Mouse (Mus musculus): ENCODE results near the gene Myo5a.

Myo5a gene

DNA sequence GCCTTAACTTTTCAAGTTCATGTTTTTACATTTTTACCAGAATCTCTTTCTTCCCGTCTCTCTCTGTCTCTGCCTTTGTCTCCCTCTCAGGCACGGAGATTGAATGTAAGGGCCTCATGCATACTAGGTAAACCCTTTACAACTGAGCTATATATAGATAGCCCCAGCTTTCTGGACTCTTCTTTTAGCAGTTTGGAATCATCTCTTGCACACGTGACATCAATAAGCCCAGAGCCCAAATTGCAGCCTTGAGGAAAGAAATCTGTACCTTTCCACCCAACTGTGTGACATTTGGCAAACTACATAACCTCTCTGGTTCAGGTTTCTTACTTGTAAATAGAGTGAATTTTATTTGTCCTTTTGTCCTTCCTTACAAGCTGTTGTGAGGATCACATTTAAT is 1.5 kb downstream of the Myo5a start:
- no peak for DNase-seq

DNA sequence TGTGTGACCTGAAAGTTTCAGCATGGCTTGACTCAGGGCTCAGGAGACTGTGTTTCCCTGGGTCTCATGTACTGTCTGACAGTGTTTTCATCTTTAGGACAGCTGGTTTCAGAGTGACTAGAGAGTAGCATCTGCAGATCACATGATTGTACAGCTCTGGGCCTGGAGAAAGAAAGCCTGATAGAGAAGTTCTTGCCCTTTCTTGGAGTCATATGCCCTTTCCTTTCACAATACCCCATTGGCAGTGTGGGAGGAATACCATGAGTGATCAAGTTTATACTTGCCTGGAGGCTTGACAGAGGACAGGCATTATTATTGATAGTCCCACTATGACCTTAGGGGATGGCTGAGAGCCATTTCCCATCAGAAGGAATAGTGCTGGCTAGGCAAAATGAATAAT is 6.4 kb downstream of the Myo5a start:
- DNase-seq: no peak

DNA sequence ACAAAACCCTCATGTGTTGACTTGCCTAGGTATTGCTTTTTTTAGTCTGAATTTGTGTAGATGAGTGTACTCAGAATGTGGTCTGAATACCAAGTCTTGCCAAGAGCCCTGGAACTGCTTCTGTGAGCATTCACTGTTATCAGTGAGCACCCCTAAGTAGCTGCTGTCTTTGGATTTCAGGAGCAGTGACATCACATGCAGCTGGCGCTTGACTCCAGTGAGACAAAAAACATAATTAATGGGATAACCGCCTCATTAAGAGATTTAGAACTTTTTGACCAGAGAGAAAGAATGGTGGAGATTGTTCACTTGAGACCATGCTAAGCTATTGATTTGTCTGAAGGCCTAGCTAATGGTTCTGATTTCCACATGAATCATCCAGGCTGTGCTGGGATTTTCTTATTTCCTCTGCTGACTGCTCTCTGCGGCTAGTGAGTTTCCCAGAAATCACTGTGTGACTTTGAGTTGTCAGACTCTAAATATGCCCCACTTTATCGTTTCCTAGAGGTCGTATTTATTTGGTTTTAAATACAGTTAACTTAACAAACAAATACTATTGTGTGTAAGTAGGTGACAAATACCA is 14.5 kb downstream of the Myo5a start:
- DNase-seq: no peak

DNA sequence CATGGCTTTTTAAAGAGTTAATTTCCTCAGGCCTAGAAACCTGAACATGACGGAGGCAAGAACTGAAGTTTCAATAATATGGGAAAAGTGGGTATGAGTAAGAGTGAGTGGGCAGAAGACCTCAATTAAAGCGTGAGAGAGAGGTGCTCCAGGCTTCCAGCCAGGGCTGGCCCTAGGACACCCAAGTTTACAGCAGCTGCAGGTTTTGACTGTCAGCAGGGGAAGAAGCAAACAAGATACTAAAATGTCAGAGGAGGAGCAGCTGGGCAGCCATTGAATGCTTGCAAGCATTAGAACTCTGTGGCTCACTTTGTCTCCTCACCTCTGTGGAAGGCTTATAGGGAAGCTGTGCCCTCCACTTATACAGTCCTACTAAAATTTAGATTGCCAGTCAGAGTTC is 17.0 kb downstream of the Myo5a start:
- no peak for DNase-seq

DNA sequence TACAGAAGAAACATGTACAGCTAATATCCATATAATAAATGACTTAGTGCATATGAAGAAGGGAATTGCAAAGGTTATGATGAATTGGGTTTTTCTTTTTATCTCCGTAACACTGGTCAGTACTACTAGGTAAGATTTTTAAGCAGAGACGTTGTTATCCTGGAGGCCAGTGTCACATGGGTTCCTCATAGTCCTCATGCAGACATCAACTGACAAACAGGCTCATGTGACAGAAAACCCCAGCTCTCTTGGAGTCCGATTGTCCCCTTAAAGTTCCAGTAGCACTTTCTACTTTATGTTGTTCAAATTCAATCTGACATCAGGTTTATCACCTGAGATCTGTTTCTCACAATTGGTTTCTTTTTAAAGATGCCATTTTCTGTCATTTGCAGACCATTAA is 18.5 kb downstream of the Myo5a start:
- no peak for DNase-seq

DNA sequence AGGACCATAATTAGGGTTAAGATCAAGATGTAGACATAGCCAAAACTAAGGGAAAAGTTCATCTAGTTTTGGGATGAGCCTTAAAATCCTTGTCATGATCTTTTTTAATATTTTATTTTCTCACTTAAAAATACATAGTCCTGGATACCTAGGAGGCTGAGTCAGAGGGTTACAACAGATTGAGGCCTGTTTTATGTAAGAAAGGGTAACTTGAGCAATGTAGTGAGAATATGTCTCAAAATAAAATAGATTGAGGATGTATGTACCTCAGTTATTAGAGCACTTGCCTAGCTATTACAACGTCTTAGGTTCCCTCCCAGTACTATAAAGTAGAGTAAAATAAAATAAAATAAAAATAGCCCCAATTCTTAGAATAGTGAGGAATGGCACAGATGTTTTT is 21.3 kb downstream of the Myo5a start:
- no peak for DNase-seq

DNA sequence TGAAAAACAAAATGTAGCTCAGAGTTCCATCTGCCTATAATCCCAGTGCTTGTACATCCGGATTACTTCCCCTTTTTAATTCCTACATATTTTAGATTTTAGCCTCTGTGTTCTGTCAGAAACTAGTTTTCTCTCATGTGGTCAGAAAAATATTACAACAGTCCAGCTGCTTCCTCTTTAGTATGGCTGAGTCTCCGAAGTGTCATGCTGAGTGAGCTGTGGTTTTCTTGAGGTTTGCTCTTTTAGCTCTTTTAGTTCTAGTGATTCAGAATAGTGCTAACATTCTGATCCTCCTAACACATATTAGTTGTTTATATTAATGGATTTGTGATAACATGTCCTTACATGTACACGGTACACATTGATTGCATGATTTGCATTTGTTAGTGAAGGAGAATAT is 23.9 kb downstream of the Myo5a start:
- no peak for DNase-seq

DNA sequence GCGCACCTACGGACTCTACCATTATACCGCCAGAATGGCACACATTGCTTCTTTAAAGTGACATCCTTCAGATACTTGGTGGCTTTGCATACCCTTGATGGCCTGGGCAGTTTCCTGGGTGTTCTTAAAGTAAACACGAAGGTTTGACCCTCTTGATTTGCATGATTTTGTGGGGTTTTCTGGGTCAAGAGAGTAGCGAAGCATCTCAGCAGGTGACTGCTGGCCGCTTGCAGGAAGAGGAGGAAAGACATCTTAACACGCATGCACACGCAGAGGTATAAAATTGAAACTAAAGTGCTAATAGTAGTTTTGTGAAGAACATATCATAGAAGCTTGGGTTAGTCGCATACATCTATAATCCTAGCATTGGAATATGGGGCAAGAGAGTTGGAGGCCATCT is 28.1 kb downstream of the Myo5a start:
- no peak for DNase-seq

DNA sequence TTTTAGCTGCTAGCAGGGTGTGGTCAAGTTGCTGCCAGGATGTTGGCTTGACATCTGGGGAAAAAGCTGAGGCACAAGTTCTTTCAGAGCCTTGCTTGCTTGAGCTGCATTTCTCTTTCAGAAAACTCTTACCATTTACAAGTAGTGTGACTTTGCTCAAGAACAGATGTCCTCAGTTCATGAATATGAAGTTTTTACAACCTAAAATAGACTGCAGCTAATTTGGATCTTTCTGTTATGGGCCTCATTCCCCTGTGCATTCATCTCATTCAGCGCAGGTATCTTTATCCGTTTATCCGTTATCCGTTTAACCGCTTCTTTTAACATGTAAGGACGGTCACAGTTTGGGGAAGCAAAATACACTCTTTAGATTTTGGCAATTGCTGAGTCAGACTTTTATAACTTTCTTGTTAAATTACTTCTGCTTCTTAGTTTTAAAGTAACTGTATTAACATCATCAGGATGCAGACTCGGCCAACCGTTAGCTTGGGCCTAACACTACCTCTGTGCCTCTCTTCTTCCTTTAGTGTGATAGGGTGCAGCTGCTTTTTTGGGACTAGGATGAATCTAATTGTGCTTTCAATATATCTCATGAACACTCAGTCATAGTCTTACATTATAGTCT is 29.5 kb downstream of the Myo5a start:
- no peak for DNase-seq

DNA sequence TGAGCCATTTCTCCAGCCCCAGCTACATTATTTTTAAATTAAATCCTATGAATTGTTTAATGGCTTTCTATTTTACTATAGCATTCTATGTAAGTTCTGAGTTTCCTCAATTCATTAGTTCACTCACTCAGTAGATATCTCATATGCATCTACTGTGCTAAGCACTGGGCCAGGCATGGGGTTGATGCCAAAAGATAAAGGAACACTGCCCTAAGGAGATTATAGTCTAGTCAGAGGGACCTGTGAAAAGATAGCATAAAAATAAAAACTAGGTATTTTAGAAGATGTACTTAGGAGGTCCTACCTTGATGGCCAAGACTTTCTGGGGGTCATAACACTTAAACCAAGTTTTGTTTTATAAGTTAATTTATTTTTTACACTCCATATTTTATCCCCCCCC is 31.3 kb downstream of the Myo5a start:
- no peak for DNase-seq

DNA sequence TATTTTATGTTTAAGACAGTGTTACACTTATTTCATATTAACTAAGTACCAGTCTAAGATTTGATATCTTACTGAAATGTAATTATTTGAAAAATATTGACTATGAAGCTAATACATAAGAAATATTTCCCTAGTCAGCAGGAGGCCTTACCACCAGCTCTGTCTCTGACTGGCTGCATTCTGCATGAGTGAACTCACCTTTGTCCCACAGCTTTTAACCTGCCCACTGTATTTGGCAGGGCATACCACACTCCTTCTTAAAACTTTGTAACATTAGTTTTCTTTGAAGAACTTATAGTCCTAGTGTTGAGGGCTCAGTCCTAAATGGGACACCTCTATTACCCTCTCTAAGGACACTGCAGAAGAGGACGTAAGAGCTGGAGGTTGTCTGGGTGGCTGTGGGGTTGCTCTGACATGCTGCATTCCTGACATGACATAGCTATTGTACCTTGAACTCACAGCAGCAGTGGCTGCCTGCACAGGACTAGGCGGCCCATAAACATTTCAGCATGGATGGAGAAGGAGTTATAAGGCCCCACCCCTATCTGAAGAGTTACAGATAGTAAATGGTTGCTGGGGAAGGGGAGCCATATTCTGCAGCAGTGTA is 45.9 kb downstream of the Myo5a start:
- DNase-seq: no peak

DNA sequence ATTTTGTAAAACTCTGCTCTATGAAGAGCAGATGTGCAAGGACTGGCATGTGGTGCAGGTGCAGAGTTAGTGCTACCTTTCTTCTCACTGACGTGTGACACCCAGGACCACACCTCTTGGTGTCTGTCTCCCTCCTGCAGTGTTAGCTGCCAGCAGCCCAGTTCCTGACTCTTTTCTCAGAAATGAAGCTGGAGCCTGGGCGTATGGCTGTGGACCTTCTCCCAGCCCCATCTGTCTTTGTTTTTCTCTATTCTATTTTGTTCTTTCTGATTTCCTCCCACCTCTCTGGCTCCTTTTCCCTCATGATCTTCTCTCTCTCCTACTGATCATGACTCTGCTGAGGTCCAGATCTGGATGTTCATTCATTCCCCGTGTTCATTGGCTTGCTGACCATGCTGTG is 50.3 kb downstream of the Myo5a start:
- DNase-seq: peak; percentile 45

DNA sequence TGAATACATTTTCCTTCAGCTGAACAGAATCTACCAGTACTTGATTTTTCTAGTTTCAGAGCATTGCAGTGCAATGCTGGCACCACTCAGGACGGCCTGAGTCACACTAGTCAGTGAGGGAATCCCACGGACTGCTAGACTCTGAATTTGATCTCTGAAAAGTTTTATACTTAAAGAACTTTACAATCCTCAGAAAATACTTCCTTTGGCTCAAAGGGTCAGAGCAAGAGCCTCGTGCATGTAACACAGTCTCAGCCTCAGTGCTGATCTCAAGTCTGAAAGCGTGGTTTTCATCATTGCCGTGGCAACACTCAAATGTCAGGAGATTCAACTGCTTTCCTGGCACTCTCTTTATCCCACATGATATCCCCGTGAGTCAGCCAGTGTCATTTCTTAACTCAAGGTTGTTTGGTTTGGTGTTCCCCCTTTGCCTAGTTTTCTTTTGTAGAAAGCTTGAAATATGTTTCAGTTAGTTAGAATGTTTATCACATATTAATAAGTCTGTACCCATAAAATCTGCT is 53.4 kb downstream of the Myo5a start:
- no peak for DNase-seq

DNA sequence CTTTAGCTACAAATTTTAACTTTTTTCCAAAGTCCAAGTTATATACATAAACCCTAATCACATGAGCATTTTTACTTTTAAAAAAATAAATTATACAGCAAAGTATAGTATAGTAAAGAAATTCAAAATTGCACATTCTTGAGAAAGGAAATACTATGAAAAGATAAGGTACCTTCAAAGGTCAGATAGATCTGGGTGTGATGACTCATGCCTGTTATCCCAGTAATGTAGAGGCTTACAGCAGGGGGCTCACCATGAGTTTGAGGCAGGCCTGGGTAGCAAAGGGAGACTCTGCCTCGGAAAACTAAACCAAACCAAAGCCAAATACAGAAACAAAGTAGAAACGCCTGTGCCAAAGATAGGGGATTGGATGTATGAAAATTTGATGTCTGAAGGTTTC is 59.7 kb downstream of the Myo5a start:
- no peak for DNase-seq

DNA sequence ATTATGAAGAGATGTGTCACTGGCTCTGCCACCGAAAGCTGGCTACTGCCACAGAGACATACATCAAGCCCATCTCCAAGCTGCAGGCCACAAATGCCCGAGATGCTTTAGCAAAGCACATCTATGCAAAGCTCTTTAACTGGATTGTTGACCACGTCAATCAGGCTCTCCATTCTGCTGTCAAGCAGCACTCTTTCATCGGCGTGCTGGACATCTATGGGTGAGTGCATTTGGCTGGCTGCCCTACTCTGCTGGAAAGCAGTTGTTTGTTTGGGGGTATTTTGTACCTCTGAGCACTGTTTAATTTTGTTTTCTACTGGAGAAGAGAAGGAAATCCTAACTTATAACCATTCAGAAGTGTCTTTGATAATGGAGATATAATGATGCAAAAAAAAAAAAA is 76.1 kb downstream of the Myo5a start:
- no peak for DNase-seq

DNA sequence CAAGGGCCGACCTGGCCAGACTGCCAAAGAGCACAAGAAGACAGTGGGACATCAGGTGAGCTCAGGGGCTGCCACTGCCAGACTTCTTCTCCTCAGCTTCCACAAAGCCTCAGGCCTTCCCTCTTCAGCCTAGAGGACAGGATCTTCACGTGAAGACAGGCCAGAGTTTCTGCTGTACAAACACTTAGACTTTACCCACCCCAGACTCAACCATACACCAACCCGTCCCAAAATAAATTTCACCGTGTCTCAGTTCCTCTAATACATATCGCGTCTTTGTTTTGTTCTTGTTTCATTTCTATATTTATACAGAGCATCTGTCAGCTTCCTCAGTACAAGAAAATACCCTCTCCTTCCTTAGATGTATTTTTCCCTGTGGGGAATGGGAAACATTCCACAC is 89.7 kb downstream of the Myo5a start:
- no peak for DNase-seq

DNA sequence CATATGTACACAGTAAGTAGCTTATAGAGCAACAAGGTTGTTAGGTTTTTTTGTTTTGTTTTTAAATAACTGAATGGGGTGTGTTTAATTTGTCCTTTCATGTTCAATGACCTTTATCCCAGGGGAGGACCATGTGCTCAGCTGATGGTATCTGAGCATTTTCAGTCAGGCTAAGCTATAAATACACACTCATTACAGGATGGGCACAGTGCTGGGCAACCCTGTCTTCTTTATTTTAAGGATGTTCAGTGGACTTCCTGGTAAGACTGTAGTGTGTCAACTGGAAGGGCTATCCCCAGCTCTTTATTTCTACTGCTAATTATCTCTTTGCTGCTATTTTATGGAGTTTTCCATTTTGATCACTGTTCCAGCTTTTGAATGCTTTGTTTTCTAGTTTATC is 92.8 kb downstream of the Myo5a start:
- DNase-seq: peak; percentile 57

DNA sequence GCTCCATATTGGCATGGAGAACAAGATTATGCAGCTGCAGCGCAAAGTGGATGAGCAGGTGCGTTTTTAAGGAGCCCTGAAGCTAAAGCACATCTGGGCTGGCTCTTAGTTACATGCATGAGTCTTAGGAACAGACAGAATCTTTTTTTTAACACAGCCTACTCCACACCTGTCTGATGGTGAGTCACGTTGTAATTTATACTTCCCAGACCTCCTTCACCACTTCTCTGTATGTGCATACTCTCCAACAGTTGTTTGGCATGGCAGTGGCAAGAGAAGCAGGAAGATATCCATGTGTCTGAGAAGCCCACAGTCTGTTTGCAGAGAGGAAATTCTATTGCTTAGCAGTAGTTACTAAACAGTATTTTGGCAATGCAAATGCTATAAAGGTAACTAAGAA is 100.9 kb downstream of the Myo5a start:
- no peak for DNase-seq

DNA sequence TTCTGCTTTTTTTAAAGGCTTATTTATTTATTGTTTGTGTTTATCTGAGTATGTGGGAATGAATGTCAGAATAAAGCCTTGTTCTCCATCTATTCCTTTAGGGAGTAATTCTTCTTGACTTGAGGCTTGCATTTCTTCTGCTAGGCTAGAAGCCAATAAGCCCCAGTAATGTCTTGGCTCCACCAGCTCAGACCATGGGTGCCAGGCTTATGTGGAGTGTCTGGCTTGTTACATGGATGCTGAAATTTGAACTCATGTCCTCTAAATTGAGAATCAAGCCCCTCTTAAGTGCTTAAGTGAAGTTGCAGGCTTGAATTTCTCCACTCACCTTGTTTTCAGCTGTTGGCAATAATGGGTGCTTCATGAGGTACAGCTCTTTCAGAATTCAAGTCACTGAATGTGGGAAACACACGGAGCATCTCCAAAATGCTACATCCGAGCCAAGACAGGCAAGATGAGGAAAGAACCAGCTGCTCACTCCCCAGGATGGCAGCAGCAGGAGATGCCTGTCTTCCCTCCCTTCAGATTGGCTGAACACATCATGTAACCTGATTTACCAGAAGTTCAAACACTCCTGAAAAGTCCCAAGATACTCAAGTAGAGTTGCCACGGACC is 116.9 kb downstream of the Myo5a start:
- peak; percentile 73 for DNase-seq

DNA sequence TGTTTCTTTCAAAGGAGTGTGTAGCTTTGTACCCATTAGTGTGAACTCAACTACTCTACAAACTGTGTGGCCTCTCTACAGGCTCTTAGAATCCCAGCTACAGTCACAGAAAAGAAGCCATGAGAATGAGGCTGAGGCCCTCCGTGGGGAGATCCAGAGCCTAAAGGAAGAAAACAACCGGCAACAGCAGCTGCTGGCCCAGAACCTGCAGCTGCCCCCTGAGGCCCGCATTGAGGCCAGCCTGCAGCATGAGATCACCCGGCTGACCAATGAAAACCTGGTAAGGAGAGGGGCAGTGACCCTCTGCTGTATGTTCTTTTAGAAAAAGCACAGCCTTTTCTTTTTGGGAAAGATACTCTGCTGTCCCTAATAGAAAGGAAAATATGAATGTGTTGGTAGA is 123.0 kb downstream of the Myo5a start:
- peak; percentile 34 for DNase-seq

DNA sequence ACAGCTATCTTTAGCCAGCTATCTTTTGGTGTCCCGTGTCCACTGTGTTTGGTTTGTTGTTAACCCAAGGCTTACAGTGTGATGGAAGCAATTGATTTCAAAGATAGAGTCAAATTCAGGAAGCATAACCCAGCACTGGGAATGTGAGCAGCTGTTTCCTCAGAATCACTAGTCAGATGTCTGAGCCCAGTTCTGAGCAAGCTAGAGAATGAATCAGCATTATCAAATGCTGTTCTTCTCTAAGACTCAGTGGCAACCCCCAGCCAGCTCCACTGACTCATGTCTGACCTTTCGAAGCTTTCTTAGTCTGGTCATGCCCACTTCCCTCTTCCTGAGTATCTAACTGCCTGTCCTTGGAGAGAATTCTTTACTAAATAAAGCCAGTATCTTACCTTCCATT is 125.5 kb downstream of the Myo5a start:
- DNase-seq: no peak

DNA sequence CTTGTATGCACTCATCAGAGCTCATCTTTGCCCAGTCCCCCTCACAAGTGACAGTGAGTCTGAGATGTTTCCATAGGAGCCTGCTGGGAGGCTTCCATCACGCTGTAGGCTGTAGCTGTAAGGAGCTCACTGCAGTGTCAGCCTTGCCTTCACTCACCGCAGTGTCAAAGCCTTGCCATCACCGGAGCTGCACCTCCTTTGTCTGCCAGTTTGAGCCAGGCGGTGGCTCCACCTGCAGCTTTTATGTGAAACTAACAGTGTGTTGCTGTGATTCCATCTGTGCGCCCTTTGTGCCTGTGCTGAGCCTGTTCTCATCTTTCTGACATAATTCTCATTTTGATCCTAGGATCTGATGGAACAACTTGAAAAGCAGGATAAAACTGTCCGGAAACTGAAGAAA is 126.5 kb downstream of the Myo5a start:
- peak; percentile 88 for DNase-seq

DNA sequence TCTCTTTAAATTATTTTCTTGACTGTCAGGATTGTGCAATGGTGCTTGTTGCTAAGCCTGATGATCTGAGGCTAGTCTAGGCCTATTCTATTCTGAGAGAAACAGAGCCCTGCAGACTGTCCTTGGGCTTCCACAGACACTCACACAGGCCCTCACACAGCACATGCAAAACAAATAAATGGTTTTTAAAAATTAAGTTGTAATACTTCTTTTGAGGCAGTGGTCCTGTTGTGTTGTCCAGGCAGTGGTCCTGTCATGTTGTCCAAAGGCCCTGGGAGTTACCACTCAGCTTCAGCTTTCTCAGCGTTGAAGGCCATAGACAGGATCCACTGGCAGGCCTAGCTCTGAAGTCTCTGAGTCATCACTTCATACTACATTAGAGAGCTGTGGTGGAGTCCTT is 130.7 kb downstream of the Myo5a start:
- no peak for DNase-seq

DNA sequence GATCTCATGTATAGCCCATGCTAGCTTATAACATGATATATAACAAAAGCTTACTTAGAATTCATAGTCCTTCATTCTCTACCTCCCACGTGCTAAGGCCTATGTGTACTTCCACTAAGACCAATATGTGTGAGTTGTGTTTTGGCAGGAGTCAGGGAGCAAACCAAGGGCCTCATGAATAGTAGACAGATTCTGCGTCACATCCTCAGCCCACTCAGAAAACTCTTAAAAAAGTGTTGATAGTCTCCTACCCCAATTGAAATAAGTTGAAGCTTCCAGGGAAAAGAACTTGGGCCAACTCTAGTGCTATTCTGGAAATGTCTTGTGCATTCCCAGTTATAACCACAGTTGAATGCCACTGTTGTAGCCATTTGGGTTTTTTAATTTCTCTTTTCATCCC is 131.2 kb downstream of the Myo5a start:
- no peak for DNase-seq

Data from cerebellum, adult 9-11 months (tissue).